Mouse (Mus musculus) cortical plate, adult 2 months (tissue): ENCODE measurements around the gene Zbtb8b. TPM values are rescaled to one million over a fixed set of nuclear protein-coding genes. Genes with fewer than 3 reads are reported as not detected.

Source experiments
- H3K27ac ChIP-seq: fragments of 200-500 bp; 2 replicates; pipeline ENCODE4 v1.5.1; 2012; ENCODE audit warnings: low read length, control low read depth, inconsistent platforms; ENCODE audit not compliant: insufficient read depth
- H3K4me1 ChIP-seq: fragments of 200-500 bp; 2 replicates; pipeline ENCODE4 v1.6.1; 2011; ENCODE audit warnings: low read length; ENCODE audit not compliant: control insufficient read depth, insufficient read depth
- H3K4me3 ChIP-seq: fragments of 200-500 bp; 2 replicates; pipeline ENCODE4 v1.5.1; 2011; ENCODE audit warnings: mild to moderate bottlenecking, low read length, control low read depth; ENCODE audit not compliant: insufficient read depth
- CTCF ChIP-seq: fragments of 200-500 bp; IDR thresholded peaks from 2 replicates; pipeline ENCODE4 v1.5.1; 2011; ENCODE audit warnings: mild to moderate bottlenecking, control low read depth, low read length; ENCODE audit not compliant: insufficient read depth; ENCODE audit errors: extremely low read depth
- POLR2A ChIP-seq: fragments of 200-500 bp; IDR thresholded peaks from 2 replicates; pipeline ENCODE4 v1.6.1; 2011; ENCODE audit warnings: mild to moderate bottlenecking, low read length, control low read depth; ENCODE audit not compliant: insufficient read depth; ENCODE audit errors: extremely low read depth
- polyA plus RNA-seq: library from polyadenylated mRNA; depleted of rRNA; stranded (reverse); fragments of >200 nt; gene quantifications from 2 replicates; pipeline ENCODE4 v1.2.3, GENCODE M21; 2012

Zbtb8b gene
- polyA plus RNA-seq, 1 experiment: 3.0 TPM

DNA sequence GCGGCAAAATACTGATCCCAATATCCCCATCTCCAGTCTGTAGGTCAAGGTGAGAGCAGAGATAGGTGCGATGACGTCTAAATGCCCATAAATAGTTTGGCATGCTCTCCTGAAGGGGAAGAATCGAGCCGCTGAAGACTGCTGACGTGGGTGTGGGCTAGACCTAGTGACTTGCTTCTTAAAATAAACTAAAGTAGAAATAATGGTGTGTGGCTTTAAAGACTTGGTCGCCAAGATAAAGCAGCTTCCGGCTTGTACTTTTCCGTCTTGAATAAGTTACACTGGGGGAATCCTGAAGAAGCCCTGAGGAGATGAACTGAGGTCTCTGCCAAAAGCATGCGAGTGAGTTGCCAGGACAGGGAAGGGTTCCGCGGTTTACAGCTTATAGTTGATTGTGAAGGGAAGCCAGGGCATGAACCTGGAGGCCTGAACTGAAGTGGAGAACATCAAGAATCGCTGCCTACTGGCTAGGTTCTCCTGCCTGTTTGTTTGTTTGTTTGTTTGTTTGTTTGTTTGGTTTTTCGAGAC lies 50.4 kb downstream of the Zbtb8b start:
- Histone ChIP-seq H3K4me3 (no peak overlapping the region), H3K4me1 (no peaks in the 10 kb centered on the region), H3K27ac (no peak overlapping the region)
- TF ChIP-seq POLR2A (no peak), CTCF (no peak)

DNA sequence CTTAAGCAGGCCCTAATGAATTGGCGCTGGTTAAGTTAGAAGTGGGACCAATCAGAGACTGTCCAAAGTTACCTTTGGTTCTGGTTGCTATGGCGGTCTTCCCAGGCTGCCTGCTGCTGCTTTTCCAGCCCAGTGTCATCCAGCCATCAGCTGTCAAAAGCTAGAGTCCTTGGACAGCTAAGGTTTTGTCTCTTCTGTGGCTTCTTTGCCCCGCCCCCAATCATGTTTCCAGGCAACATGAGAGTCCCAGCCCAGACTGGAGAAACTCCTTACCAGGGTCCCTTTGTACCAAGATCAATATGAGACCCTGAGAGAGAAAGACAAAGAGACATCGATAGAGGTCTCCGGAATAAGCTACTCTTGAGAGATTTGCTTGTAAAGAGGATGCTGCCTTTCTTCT lies 52.2 kb downstream of the Zbtb8b start:
- H3K27ac ChIP-seq: no peak overlapping the region
- no peak for TF ChIP-seq POLR2A
- TF ChIP-seq CTCF: no peak
- H3K4me1 ChIP-seq: no peaks in the 10 kb centered on the region
- no peak overlapping the region for H3K4me3 ChIP-seq

DNA sequence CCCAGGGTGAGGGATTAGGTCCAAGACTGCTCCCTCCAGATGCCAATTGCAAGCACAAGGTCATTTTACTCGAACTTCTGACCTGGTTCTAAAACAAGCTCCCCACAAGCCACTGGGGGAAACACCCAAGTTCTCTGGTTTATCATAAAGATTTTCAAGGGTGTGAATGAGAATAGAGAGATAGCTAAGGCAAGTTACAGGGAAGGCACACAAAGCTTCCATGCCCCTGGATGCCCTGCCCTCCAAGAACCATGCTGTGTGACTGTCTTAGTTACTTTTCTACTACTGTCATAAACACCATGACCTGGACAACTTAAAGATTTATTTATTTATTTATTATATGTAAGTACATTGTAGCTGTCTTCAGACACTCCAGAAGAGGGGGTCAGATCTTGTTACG lies 53.7 kb downstream of the Zbtb8b start:
- H3K4me3 ChIP-seq: no peak overlapping the region
- H3K27ac ChIP-seq: no peak overlapping the region
- H3K4me1 ChIP-seq: no peaks in the 10 kb centered on the region
- TF ChIP-seq CTCF (no peak), POLR2A (no peak)

- TF ChIP-seq CTCF: no peak
- TF ChIP-seq POLR2A: no peak
- Histone ChIP-seq H3K27ac (no peak overlapping the region), H3K4me3 (no peak overlapping the region), H3K4me1 (no peaks in the 10 kb centered on the region)
Observed at GRCm38 (mm10) chr4:129386269-129386946, 54.2 kb downstream of the Zbtb8b start.

DNA sequence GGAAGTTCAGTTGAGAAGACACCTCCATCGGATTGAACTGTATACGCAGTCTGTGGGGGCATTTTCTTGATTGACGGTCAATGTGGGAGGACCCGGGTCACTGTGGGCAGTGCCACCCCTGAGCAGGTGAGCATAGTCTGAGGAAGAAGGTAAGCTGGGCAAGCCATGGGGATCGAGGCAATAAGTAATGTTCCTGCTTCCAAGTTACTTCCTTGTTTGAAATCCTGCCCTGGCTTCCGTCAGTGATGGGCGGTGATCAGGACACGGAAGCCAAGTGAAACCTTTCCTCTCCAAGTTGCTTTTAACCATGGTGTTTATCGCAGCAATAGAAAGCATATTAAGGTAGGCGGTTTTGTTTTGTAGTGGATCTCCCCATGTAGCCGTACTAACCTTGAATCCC lies 55.0 kb downstream of the Zbtb8b start:
- Histone ChIP-seq H3K4me3 (no peak overlapping the region), H3K4me1 (no peaks in the 10 kb centered on the region), H3K27ac (no peak overlapping the region)
- TF ChIP-seq POLR2A: no peak
- TF ChIP-seq CTCF: no peak

GRCm38 (mm10) chr4:129384440-129384839 lies 56.2 kb downstream of the Zbtb8b start:
- no peak overlapping the region for H3K27ac ChIP-seq
- TF ChIP-seq CTCF (no peak), POLR2A (no peak)
- no peak overlapping the region for H3K4me3 ChIP-seq
- no peaks in the 10 kb centered on the region for H3K4me1 ChIP-seq

DNA sequence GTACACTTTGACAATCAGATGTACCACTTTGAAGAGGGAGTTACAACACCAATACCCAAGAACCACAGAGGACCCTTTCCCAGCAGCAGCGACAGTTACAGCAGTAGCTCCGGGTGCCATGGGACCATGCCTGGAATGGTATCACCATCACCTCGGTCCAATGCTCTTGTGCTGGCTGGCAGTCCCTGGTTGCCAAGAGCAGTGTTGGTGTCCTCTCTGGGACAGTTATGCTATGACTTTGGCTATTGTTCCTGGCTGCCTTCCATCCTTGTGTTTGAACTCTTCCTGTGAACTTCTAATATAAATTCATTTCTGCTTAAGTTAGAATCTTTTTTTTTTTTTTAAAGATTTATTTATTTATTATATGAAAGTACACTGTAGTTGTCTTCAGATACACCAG lies 57.1 kb downstream of the Zbtb8b start:
- H3K27ac ChIP-seq: no peak overlapping the region
- no peak for TF ChIP-seq POLR2A
- TF ChIP-seq CTCF: no peak
- no peaks in the 10 kb centered on the region for H3K4me1 ChIP-seq
- H3K4me3 ChIP-seq: no peak overlapping the region

- Histone ChIP-seq H3K4me1 (no peaks in the 10 kb centered on the region), H3K4me3 (no peak overlapping the region), H3K27ac (no peak overlapping the region)
- TF ChIP-seq CTCF (no peak), POLR2A (no peak)
Observed at GRCm38 (mm10) chr4:129382488-129382887, 58.2 kb downstream of the Zbtb8b start.

GRCm38 (mm10) chr4:129382029-129382428 lies 58.6 kb downstream of the Zbtb8b start:
- H3K27ac ChIP-seq: no peak overlapping the region
- no peaks in the 10 kb centered on the region for H3K4me1 ChIP-seq
- H3K4me3 ChIP-seq: no peak overlapping the region
- TF ChIP-seq POLR2A: no peak

DNA sequence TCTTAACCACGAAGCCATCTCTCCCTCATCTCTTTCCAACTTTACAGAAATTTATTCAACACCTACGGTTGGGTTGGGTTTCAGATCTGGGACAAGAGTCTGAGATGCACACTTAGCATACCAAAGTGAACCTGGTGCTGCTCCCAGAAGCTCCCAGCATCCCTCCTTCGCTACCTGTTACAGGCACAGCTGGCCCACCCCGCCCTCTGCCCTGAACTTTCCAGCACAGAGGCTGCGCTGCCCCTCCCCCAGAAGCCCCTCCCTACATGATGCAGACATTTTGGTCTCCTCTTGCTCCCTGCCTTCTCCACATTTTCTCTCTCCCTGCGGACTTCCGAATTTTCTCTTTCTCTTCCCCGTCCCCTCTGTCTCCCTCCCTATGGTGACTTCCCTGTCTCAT lies 59.5 kb downstream of the Zbtb8b start:
- H3K4me1 ChIP-seq: no peaks in the 10 kb centered on the region
- TF ChIP-seq CTCF (no peak), POLR2A (no peak)
- no peak overlapping the region for H3K4me3 ChIP-seq
- no peak overlapping the region for H3K27ac ChIP-seq
